In the genomic region with DNA sequence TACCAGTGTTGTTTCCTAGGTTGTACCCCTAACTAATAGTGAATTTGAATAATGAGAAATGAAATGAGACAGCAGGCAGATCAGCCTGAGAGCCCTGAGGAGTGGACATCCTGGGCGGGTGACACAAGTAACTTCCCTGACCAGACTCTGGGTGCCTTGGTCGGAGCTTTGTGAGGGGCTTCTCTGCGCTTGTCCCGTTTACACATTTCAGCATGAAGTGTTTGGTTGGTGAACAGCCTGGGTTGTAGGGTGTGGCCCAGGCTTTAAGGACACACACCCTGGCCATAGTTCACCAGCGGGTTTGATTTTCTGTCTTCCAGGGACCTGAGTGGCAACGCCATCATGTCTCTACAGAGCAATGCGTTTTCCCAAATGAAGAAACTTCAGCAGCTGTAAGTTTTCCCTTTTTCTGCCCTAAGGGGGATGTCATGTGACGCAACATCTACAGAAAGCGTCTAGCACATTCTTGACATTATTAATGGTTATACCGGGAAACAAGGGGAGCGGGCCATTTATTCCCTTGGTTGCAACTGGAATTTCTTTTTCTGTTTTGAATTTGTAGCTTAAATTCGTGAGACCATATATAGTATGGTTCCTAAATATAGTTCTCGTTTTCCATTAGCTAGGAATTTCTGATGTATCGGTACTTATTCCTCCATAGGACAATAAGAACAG, we compare ENCODE assay signal across 11 mouse cellular contexts. TPM values are rescaled to one million over a fixed set of nuclear protein-coding genes. Genes with fewer than 3 reads are reported as not detected.
DNase-seq lines count a peak whose midpoint lies in the region; ATAC-seq and TF ChIP-seq lines count a peak whose summit lies in the region.
"Had no signal": no experiment of that assay in that cellular context is flagged by ENCODE, and none has a peak within 500 bp of the region (broad histone marks: within the 10 kb centered on the region; RNA-seq: fewer than 3 reads in every experiment).

No protein-coding gene starts in this region.

- no peak overlapping the region for H3K4me2 ChIP-seq in kidney, embryonic 16.5 days (replicated peaks; ENCODE audit: low read depth, low read length)
- no peak overlapping the region for H3K4me2 ChIP-seq in embryonic facial prominence, embryonic 14.5 days (ENCODE audit: low read depth, low read length)
- no peak overlapping the region for H3K4me2 ChIP-seq in limb, embryonic 14.5 days (replicated peaks; ENCODE audit: low read depth, low read length, severe bottlenecking)
- H3K4me2 ChIP-seq: liver, embryonic 12.5 days had no signal

- H3K9ac ChIP-seq in kidney, embryonic 16.5 days (replicated peaks; ENCODE audit: low read length), result no peak overlapping the region
- no peak overlapping the region for H3K9ac ChIP-seq in embryonic facial prominence, embryonic 14.5 days (ENCODE audit: low read depth, low read length)
- H3K9ac ChIP-seq in limb, embryonic 14.5 days (ENCODE audit: low read depth, low read length, severe bottlenecking), result no peak overlapping the region
- H3K9ac ChIP-seq: liver, embryonic 12.5 days had no signal

- TF ChIP-seq CTCF in E14TG2a.4 (conservative IDR thresholded peaks at IDR 0.05; ENCODE audit: low read length), result 0 out of 2 replicates have a peak, but pooled peaks have one; percentile 3

- H3K9me3 ChIP-seq in kidney, embryonic 16.5 days (ENCODE audit: low read length), result no peaks in the 10 kb centered on the region
- H3K9me3 ChIP-seq in E14TG2a.4 (ENCODE audit: low read length), result no peaks in the 10 kb centered on the region
- H3K9me3 ChIP-seq in embryonic facial prominence, embryonic 14.5 days (ENCODE audit: control insufficient read depth, low read length), result no peaks in the 10 kb centered on the region
- no peaks in the 10 kb centered on the region for H3K9me3 ChIP-seq in limb, embryonic 14.5 days (ENCODE audit: control insufficient read depth, low read length)
- H3K9me3 ChIP-seq: heart, embryonic 10.5 days; liver, embryonic 12.5 days had no signal

- H3K27me3 ChIP-seq in kidney, embryonic 16.5 days (ENCODE audit: insufficient read depth, low read length), result no peaks in the 10 kb centered on the region
- H3K27me3 ChIP-seq in E14TG2a.4 (ENCODE audit: insufficient read depth, low read length), result no peaks in the 10 kb centered on the region
- H3K27me3 ChIP-seq in embryonic facial prominence, embryonic 14.5 days (replicated peaks; ENCODE audit: control insufficient read depth, insufficient read depth, low read length), result no peaks in the 10 kb centered on the region
- no peaks in the 10 kb centered on the region for H3K27me3 ChIP-seq in limb, embryonic 14.5 days (ENCODE audit: control insufficient read depth, insufficient read depth, low read length)
- H3K27me3 ChIP-seq: liver, embryonic 12.5 days had no signal

- H3K4me1 ChIP-seq in kidney, embryonic 16.5 days (ENCODE audit: insufficient read depth, low read length), result peaks cover 3% of the 10 kb centered on the region
- peaks cover 8% of the 10 kb centered on the region for H3K4me1 ChIP-seq in E14TG2a.4 (replicated peaks; ENCODE audit: low read depth, low read length)
- peaks cover 11% of the 10 kb centered on the region; the same call in 1 of the 2 replicates for H3K4me1 ChIP-seq in embryonic facial prominence, embryonic 14.5 days (ENCODE audit: control insufficient read depth, insufficient read depth, low read length)
- peaks cover 16% of the 10 kb centered on the region for H3K4me1 ChIP-seq in limb, embryonic 14.5 days (ENCODE audit: control insufficient read depth, insufficient read depth, low read length)
- H3K4me1 ChIP-seq: heart, embryonic 10.5 days; liver, embryonic 12.5 days had no signal

- no peak for DNase-seq in kidney, adult 11 months
- DNase-seq in embryonic facial prominence, embryonic 14.5 days (ENCODE audit: low spot score), result peak; percentile 65
- peak; percentile 61 for DNase-seq in limb, embryonic 14.5 days (ENCODE audit: low spot score)
- DNase-seq in natural killer cell, adult 2 months (ENCODE audit: low spot score in 2 of 2), result no peak
- DNase-seq in layer of hippocampus, postnatal 36 days, result no peak
- DNase-seq: adrenal gland, postnatal 36 days; thymus, postnatal 25 days had no signal

- peaks cover 50% of the 10 kb centered on the region for H3K36me3 ChIP-seq in kidney, embryonic 16.5 days (ENCODE audit: insufficient read depth, low read length)
- H3K36me3 ChIP-seq in E14TG2a.4 (ENCODE audit: insufficient read depth, low read length), result peaks cover 84% of the 10 kb centered on the region
- H3K36me3 ChIP-seq in embryonic facial prominence, embryonic 14.5 days (ENCODE audit: control insufficient read depth, insufficient read depth, low read length), result peaks cover 90% of the 10 kb centered on the region
- H3K36me3 ChIP-seq in limb, embryonic 14.5 days (ENCODE audit: control insufficient read depth, insufficient read depth, low read length), result peaks cover 90% of the 10 kb centered on the region
- H3K36me3 ChIP-seq: liver, embryonic 12.5 days had no signal

- H3K27ac ChIP-seq in kidney, embryonic 16.5 days (ENCODE audit: low read length), result peak overlapping the region; percentile 82
- peak overlapping the region; percentile 70 for H3K27ac ChIP-seq in embryonic facial prominence, embryonic 14.5 days (replicated peaks; ENCODE audit: low read depth, low read length)
- H3K27ac ChIP-seq in limb, embryonic 14.5 days (replicated peaks; ENCODE audit: low read depth, low read length), result no peak overlapping the region; the same call in 1 of the 2 replicates
- H3K27ac ChIP-seq: heart, embryonic 10.5 days; liver, embryonic 12.5 days had no signal

- 0 out of 2 replicates have a peak, but pooled peaks have one; percentile 20 for ATAC-seq in kidney, embryonic 16.5 days (ENCODE audit: low FRiP score, low TSS enrichment)
- ATAC-seq in embryonic facial prominence, embryonic 14.5 days (ENCODE audit: low read depth), result 0 out of 2 replicates have a peak, but pooled peaks have one; percentile 6
- no peak for ATAC-seq in limb, embryonic 14.5 days (ENCODE audit: low FRiP score, low read depth)
- ATAC-seq: liver, embryonic 12.5 days had no signal

- no peak for TF ChIP-seq POLR2A in limb, embryonic 14.5 days (IDR thresholded peaks at IDR 0.05; ENCODE audit: borderline replicate concordance, extremely low read depth, insufficient read depth, insufficient read length)

- no peak overlapping the region for H3K4me3 ChIP-seq in kidney, embryonic 16.5 days (ENCODE audit: low read length)
- H3K4me3 ChIP-seq in E14TG2a.4 (replicated peaks; ENCODE audit: low read length), result no peak overlapping the region
- no peak overlapping the region for H3K4me3 ChIP-seq in embryonic facial prominence, embryonic 14.5 days (ENCODE audit: low read depth, low read length)
- no peak overlapping the region for H3K4me3 ChIP-seq in limb, embryonic 14.5 days (replicated peaks; ENCODE audit: low read length)
- H3K4me3 ChIP-seq: heart, embryonic 10.5 days; liver, embryonic 12.5 days had no signal

- 75% methylated on average over 14 of the region's 14 CpGs for WGBS in kidney, embryonic 16.5 days
- 48% methylated on average over 14 of the region's 14 CpGs for WGBS in embryonic facial prominence, embryonic 14.5 days
- 57% methylated on average over 14 of the region's 14 CpGs for WGBS in limb, embryonic 14.5 days

RNA-seq across cellular contexts. Expression of a gene that starts 36.2 kb away (rescaled TPM):
- polyA plus RNA-seq in kidney, embryonic 16.5 days (2015; fragmentation: Nextera tagmentation; extraction: Ambion mirVana), result 18.1 and 22.7 TPM in 2 replicates
- 23.6 and 29.1 TPM in 2 replicates for polyA plus RNA-seq in embryonic facial prominence, embryonic 14.5 days (2014; fragmentation: Nextera tagmentation; extraction: Ambion mirVana)
- polyA plus RNA-seq in limb, embryonic 14.5 days (2012; rRNA removed), result 84.9 and 106 TPM in 2 replicates
- 47.0 and 61.6 TPM in 2 replicates for polyA plus RNA-seq in limb, embryonic 14.5 days (2014; fragmentation: Nextera tagmentation; extraction: Ambion mirVana)
- total RNA-seq in layer of hippocampus, postnatal 36 days (2021), result 1 to 10 TPM; 4.0 to 5.0 TPM

Comparison
In these comparisons a context has a peak if more than half of its experiments do, and no peak if none do; other contexts are left out.
1. DNase-seq: peak in embryonic facial prominence, embryonic 14.5 days (single experiment) and limb, embryonic 14.5 days (single experiment); none in kidney, adult 11 months (single experiment), natural killer cell, adult 2 months (0 of 2) and layer of hippocampus, postnatal 36 days (0 of 2).